Mouse (Mus musculus): ENCODE measurements at regions not wholly inside any gene's neighbourhood (a gene's known extent, or its start where the extent isn't known, plus 50 kb on each side); places are given as distances from the start of the nearest gene placed in this dataset.

GRCm38 (mm10) chr2:9593931-9594330 lies 287.1 kb upstream of the 4930412O13Rik start:
- Histone ChIP-seq H3K9ac (no peak overlapping the region), H3K4me2 (peak overlapping the region; percentile 41; the same call in 1 of the 2 replicates), H3K36me3 (no peaks in the 10 kb centered on the region), H3K4me1 (replicated peaks) (peaks cover 8% of the 10 kb centered on the region; the same call in 1 of the 2 replicates), H3K27me3 (replicated peaks) (no peaks in the 10 kb centered on the region; the same call in 1 of the 2 replicates), H3K9me3 (replicated peaks) (no peaks in the 10 kb centered on the region), H3K27ac (ENCODE audit: poor library complexity, severe bottlenecking) (no peak overlapping the region), H3K4me3 (no peak overlapping the region)
- WGBS = 27% methylated on average over 10 of the region's 10 CpGs
- ATAC-seq (ENCODE audit: insufficient number of reproducible peaks, low FRiP score) = no peak

GRCm38 (mm10) chr2:9595236-9595850 lies 285.7 kb upstream of the 4930412O13Rik start:
- Histone ChIP-seq H3K4me2 (no peak overlapping the region), H3K9ac (no peak overlapping the region), H3K4me3 (no peak overlapping the region), H3K9me3 (replicated peaks) (no peaks in the 10 kb centered on the region), H3K4me1 (replicated peaks) (peaks cover 8% of the 10 kb centered on the region; the same call in 1 of the 2 replicates), H3K27me3 (replicated peaks) (no peaks in the 10 kb centered on the region; the same call in 1 of the 2 replicates), H3K36me3 (no peaks in the 10 kb centered on the region), H3K27ac (ENCODE audit: poor library complexity, severe bottlenecking) (no peak overlapping the region)
- WGBS = 66% methylated on average over 8 of the region's 8 CpGs
- no peak for ATAC-seq (ENCODE audit: insufficient number of reproducible peaks, low FRiP score)

- no peak overlapping the region for H3K4me3 ChIP-seq
- H3K9me3 ChIP-seq (replicated peaks) = no peaks in the 10 kb centered on the region
- peaks cover 8% of the 10 kb centered on the region; the same call in 1 of the 2 replicates for H3K4me1 ChIP-seq (replicated peaks)
- H3K4me2 ChIP-seq = no peak overlapping the region
- H3K36me3 ChIP-seq = no peaks in the 10 kb centered on the region
- H3K27me3 ChIP-seq (replicated peaks) = no peaks in the 10 kb centered on the region; the same call in 1 of the 2 replicates
- ATAC-seq (ENCODE audit: insufficient number of reproducible peaks, low FRiP score) = no peak
- no peak overlapping the region for H3K9ac ChIP-seq
- WGBS = 62% methylated on average over 12 of the region's 12 CpGs
- no peak overlapping the region for H3K27ac ChIP-seq (ENCODE audit: poor library complexity, severe bottlenecking)
Observed at GRCm38 (mm10) chr2:9596135-9596534, 284.9 kb upstream of the 4930412O13Rik start.

GRCm38 (mm10) chr2:9604984-9605383 lies 276.1 kb upstream of the 4930412O13Rik start:
- Histone ChIP-seq H3K27me3 (replicated peaks) (no peaks in the 10 kb centered on the region), H3K4me1 (replicated peaks) (no peaks in the 10 kb centered on the region), H3K4me3 (no peak overlapping the region), H3K9ac (no peak overlapping the region), H3K4me2 (no peak overlapping the region), H3K27ac (ENCODE audit: poor library complexity, severe bottlenecking) (no peak overlapping the region), H3K9me3 (replicated peaks) (no peaks in the 10 kb centered on the region), H3K36me3 (no peaks in the 10 kb centered on the region)
- no peak for ATAC-seq (ENCODE audit: insufficient number of reproducible peaks, low FRiP score)
- WGBS = 84% methylated on average over 6 of the region's 6 CpGs

- no peaks in the 10 kb centered on the region for H3K36me3 ChIP-seq
- WGBS = 76% methylated on average over 2 of the region's 2 CpGs
- ATAC-seq (ENCODE audit: insufficient number of reproducible peaks, low FRiP score) = no peak
- H3K9ac ChIP-seq = no peak overlapping the region
- no peak overlapping the region for H3K4me2 ChIP-seq
- H3K4me3 ChIP-seq = no peak overlapping the region
- no peaks in the 10 kb centered on the region for H3K9me3 ChIP-seq (replicated peaks)
- no peaks in the 10 kb centered on the region for H3K4me1 ChIP-seq (replicated peaks)
- no peak overlapping the region for H3K27ac ChIP-seq (ENCODE audit: poor library complexity, severe bottlenecking)
- H3K27me3 ChIP-seq (replicated peaks) = no peaks in the 10 kb centered on the region
Observed at GRCm38 (mm10) chr2:9607547-9607946, 273.5 kb upstream of the 4930412O13Rik start.

- no peak overlapping the region for H3K9ac ChIP-seq
- no peaks in the 10 kb centered on the region for H3K9me3 ChIP-seq (replicated peaks)
- H3K27me3 ChIP-seq (replicated peaks) = no peaks in the 10 kb centered on the region
- H3K36me3 ChIP-seq = no peaks in the 10 kb centered on the region
- no peak overlapping the region for H3K4me2 ChIP-seq
- H3K4me3 ChIP-seq = no peak overlapping the region
- H3K27ac ChIP-seq (ENCODE audit: poor library complexity, severe bottlenecking) = no peak overlapping the region
- WGBS = 72% methylated on average over 2 of the region's 2 CpGs
- no peaks in the 10 kb centered on the region for H3K4me1 ChIP-seq (replicated peaks)
- no peak for ATAC-seq (ENCODE audit: insufficient number of reproducible peaks, low FRiP score)
Observed at GRCm38 (mm10) chr2:9614415-9614814, 266.6 kb upstream of the 4930412O13Rik start.

- ATAC-seq (ENCODE audit: insufficient number of reproducible peaks, low FRiP score) = no peak
- no peaks in the 10 kb centered on the region for H3K9me3 ChIP-seq (replicated peaks)
- H3K27me3 ChIP-seq (replicated peaks) = no peaks in the 10 kb centered on the region
- H3K4me1 ChIP-seq (replicated peaks) = 0 out of 2 replicates have a peak, but pooled peaks cover 5% of the 10 kb centered on the region
- no peak overlapping the region for H3K4me2 ChIP-seq
- H3K36me3 ChIP-seq = no peaks in the 10 kb centered on the region
- 63% methylated on average over 5 of the region's 5 CpGs for WGBS
- H3K9ac ChIP-seq = no peak overlapping the region
- no peak overlapping the region for H3K4me3 ChIP-seq
- no peak overlapping the region for H3K27ac ChIP-seq (ENCODE audit: poor library complexity, severe bottlenecking)
Observed at GRCm38 (mm10) chr2:9616292-9616691, 264.8 kb upstream of the 4930412O13Rik start.

- Histone ChIP-seq H3K4me1 (replicated peaks) (0 out of 2 replicates have a peak, but pooled peaks cover 5% of the 10 kb centered on the region), H3K9ac (no peak overlapping the region), H3K36me3 (no peaks in the 10 kb centered on the region), H3K27me3 (replicated peaks) (no peaks in the 10 kb centered on the region), H3K27ac (ENCODE audit: poor library complexity, severe bottlenecking) (no peak overlapping the region), H3K4me2 (no peak overlapping the region), H3K4me3 (no peak overlapping the region), H3K9me3 (replicated peaks) (no peaks in the 10 kb centered on the region)
- ATAC-seq (ENCODE audit: insufficient number of reproducible peaks, low FRiP score) = 0 out of 2 replicates have a peak, but pooled peaks have one; percentile 25
- WGBS = 63% methylated on average over 21 of the region's 21 CpGs
Observed at GRCm38 (mm10) chr2:9620303-9621244, 260.5 kb upstream of the 4930412O13Rik start.

- Histone ChIP-seq H3K36me3 (no peaks in the 10 kb centered on the region), H3K9me3 (replicated peaks) (no peaks in the 10 kb centered on the region), H3K27me3 (replicated peaks) (no peaks in the 10 kb centered on the region), H3K4me1 (replicated peaks) (0 out of 2 replicates have a peak, but pooled peaks cover 5% of the 10 kb centered on the region), H3K4me3 (no peak overlapping the region), H3K9ac (no peak overlapping the region), H3K27ac (ENCODE audit: poor library complexity, severe bottlenecking) (no peak overlapping the region), H3K4me2 (no peak overlapping the region)
- WGBS = 70% methylated on average over 2 of the region's 2 CpGs
- ATAC-seq (ENCODE audit: insufficient number of reproducible peaks, low FRiP score) = no peak
Observed at GRCm38 (mm10) chr2:9623702-9624101, 257.4 kb upstream of the 4930412O13Rik start.

- Histone ChIP-seq H3K36me3 (no peaks in the 10 kb centered on the region), H3K9ac (no peak overlapping the region), H3K27me3 (replicated peaks) (no peaks in the 10 kb centered on the region), H3K27ac (ENCODE audit: poor library complexity, severe bottlenecking) (no peak overlapping the region), H3K9me3 (replicated peaks) (no peaks in the 10 kb centered on the region), H3K4me1 (replicated peaks) (no peaks in the 10 kb centered on the region), H3K4me2 (no peak overlapping the region), H3K4me3 (no peak overlapping the region)
- 78% methylated on average over 3 of the region's 3 CpGs for WGBS
- no peak for ATAC-seq (ENCODE audit: insufficient number of reproducible peaks, low FRiP score)
Observed at GRCm38 (mm10) chr2:9628026-9628425, 253.0 kb upstream of the 4930412O13Rik start.

- WGBS = 52% methylated on average over 15 of the region's 15 CpGs
- no peaks in the 10 kb centered on the region for H3K36me3 ChIP-seq
- H3K4me1 ChIP-seq (replicated peaks) = no peaks in the 10 kb centered on the region
- H3K9me3 ChIP-seq (replicated peaks) = no peaks in the 10 kb centered on the region
- no peak overlapping the region for H3K4me2 ChIP-seq
- H3K4me3 ChIP-seq = no peak overlapping the region
- no peak for ATAC-seq (ENCODE audit: insufficient number of reproducible peaks, low FRiP score)
- H3K27me3 ChIP-seq (replicated peaks) = no peaks in the 10 kb centered on the region
- no peak overlapping the region for H3K9ac ChIP-seq
- no peak overlapping the region for H3K27ac ChIP-seq (ENCODE audit: poor library complexity, severe bottlenecking)
Observed at GRCm38 (mm10) chr2:9632719-9633446, 248.2 kb upstream of the 4930412O13Rik start.

All from heart, embryonic 12.5 days (tissue).